Mouse (Mus musculus) cerebellum, adult 2 months (tissue): ENCODE measurements around the gene Scml4.

Source experiments
- CTCF ChIP-seq: fragments of 200-500 bp; IDR thresholded peaks from 2 replicates; pipeline ENCODE4 v1.5.1; 2011; ENCODE audit warnings: low read depth, mild to moderate bottlenecking, control low read depth, low read length, moderate library complexity, borderline replicate concordance; ENCODE audit not compliant: insufficient read depth
- POLR2A ChIP-seq: fragments of 200-500 bp; IDR thresholded peaks from 2 replicates; pipeline ENCODE4 v1.6.1; 2011; ENCODE audit warnings: low read length, control low read depth, borderline replicate concordance; ENCODE audit not compliant: insufficient read depth

DNA sequence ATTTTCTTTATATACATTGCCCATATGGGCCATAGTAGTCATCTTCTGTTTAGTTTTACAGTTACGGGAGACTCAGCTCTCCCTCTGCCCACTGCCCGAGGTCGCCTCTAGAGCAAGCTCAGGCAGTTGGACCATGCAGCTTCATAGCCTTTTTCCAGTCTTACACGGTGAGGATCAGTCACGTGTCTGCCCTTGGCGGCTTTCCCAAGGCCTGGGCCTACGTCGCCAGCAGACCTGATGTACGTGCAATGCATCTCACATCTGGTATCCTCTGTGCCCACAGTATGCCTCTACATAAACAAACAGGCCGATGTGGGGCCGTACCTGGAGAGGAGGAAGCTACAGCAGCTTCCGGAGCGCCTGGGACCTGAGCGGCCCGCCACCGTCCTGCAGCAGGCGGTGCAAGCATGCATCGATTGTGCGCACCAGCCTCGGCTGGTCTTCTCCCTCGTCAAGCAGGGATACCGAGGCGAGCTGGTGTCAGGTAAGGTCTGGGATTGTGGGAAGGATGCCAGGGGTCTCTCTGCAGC, 70.0 kb downstream of the Scml4 start:
- TF ChIP-seq POLR2A = no peak
- no peak for TF ChIP-seq CTCF
